Mouse (Mus musculus): ENCODE measurements around the gene B3galt1.

DNA sequence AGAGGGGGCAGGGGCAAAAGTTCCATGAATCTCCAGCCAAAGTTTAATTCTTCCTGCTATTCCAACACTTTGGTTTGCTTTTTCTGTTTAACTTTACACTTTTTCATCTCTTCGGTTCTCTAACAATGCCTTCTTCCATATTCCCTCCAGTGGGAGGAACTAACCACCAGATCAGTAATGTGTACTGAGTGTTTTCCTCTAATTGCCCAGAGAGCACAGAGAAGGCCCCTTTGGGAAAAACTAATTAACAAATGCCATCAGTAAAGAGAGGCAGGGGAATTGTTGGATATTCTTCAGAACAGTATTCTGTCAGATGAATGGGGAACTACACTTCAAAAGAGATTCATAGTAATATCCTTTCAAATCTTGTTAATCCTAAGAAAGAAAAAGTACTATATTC lies 338.1 kb downstream of the B3galt1 start:
- TF ChIP-seq CTCF (IDR thresholded peaks at IDR 0.05; ENCODE audit: extremely low read depth, insufficient read depth, insufficient read length, insufficient replicate concordance) (no peak), POLR2A (IDR thresholded peaks at IDR 0.05; ENCODE audit: low read depth, low read length) (no peak)

All from spleen, adult 2 months (tissue).